Mouse (Mus musculus): ENCODE measurements around the gene Slc25a5.

DNA sequence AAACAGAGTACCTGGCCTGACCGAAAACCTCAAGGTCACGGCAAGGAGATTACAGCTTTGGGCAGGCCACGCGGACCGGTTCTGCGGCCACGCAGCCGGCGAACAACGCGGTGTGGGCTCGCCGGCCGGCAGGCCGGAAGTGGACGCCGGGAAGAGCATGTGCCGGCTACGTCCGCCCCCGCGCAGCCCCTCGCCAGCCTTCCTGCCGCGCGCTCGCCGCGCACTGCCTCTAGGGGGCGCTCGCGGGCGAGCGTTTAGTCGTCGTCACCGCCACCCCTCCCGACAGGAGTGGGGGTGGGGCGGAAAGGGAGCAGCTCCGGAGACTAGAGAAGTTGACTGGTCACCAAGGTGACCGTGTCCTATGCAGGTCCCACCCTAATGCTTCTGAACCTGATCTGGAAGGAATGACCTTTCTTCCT is 721 bp downstream of the Slc25a5 start:
- TF ChIP-seq IRF4 (IDR thresholded peaks at IDR 0.05; ENCODE audit: low read depth, low read length), result peak; percentile 36; the same call in 1 of the 2 replicates
- no peak for TF ChIP-seq ZC3H11A (IDR thresholded peaks at IDR 0.05; ENCODE audit: low read depth, low read length)
- TF ChIP-seq CTCF (conservative IDR thresholded peaks at IDR 0.05 in 1 of 2, IDR thresholded peaks at IDR 0.05 in 1 of 2; ENCODE audit: low read depth in 2 of 2, low read length in 2 of 2), result peak in 1 of 2 experiments; percentile 69; a peak in 2 of 4 replicates
- TF ChIP-seq RAD21 (IDR thresholded peaks at IDR 0.05; ENCODE audit: low read depth, low read length), result no peak
- no peak for TF ChIP-seq EP300 (IDR thresholded peaks at IDR 0.05; ENCODE audit: low read length)
- no peak for TF ChIP-seq E2F4 (IDR thresholded peaks at IDR 0.05; ENCODE audit: insufficient replicate concordance, low read depth, low read length)
- no peak for TF ChIP-seq USF2 (conservative IDR thresholded peaks at IDR 0.05; ENCODE audit: low read depth, low read length)
- no peak; the same call in 1 of the 2 replicates for TF ChIP-seq POLR2A (IDR thresholded peaks at IDR 0.05; ENCODE audit: low read depth, low read length)
- TF ChIP-seq TBP (conservative IDR thresholded peaks at IDR 0.05; ENCODE audit: low read depth, low read length), result no peak
- TF ChIP-seq MAFK (IDR thresholded peaks at IDR 0.05; ENCODE audit: insufficient replicate concordance, low read length), result no peak
- no peak for TF ChIP-seq GABPA (IDR thresholded peaks at IDR 0.05; ENCODE audit: insufficient replicate concordance, low read depth, low read length)

All from CH12.LX (cell line).